Mouse (Mus musculus): ENCODE results near the gene 1700029J07Rik. TPM values are rescaled to one million over a fixed set of nuclear protein-coding genes. Genes with fewer than 3 reads are reported as not detected.

Gene 1700029J07Rik
- polyA plus RNA-seq, 1 experiment = not detected

DNA sequence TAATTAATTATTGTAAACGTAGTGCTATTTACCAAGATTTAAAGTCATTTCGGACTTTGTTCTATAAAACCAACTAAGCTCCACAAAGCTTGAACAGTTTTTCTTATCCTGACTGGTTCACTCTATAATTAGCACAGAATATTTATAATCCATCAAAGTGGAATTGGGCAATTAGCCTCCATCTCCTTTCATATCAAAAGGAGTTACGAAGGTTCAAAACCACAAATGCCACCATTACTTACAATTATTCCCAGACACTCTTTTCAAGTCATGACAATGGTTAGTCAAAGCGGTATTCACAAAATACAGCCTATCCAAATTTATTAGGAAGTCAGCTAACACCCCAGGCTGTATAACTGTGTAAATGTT, 68.8 kb downstream of the 1700029J07Rik start:
- no peak for TF ChIP-seq GATA1 (IDR thresholded peaks at IDR 0.05; ENCODE audit: low read length)

DNA sequence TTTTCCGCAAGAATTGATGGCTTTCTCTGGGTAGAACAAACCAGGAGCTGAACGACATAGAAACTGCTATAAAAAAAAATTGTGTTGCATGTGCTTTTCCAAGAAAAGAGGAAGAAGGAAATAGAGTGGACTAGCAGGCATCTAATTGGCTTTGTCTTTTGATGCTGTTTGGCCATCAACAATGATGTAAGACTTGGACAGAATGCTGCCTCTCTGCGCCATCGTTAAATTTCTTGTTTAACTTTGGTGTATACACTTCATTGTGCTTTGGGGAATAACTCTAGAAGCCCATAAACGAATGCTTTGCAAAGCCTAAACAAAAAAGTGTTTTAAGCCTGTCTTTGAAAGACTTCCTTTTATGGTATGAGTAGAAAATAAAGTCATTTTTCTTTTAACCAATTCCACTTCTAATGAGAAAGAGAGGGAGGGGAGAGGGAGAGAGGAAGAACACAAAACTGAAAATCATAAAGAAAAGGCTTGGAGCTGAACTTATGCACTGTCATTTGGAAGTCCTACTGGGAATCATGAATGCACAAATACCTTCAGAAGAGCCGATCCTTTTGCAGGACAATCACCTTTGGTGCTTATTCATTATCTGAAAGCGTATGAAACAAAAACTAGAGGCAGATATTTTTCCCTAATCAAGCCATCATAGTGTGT, 69.3 kb downstream of the 1700029J07Rik start:
- no peak for TF ChIP-seq GATA1 (IDR thresholded peaks at IDR 0.05; ENCODE audit: low read length)

DNA sequence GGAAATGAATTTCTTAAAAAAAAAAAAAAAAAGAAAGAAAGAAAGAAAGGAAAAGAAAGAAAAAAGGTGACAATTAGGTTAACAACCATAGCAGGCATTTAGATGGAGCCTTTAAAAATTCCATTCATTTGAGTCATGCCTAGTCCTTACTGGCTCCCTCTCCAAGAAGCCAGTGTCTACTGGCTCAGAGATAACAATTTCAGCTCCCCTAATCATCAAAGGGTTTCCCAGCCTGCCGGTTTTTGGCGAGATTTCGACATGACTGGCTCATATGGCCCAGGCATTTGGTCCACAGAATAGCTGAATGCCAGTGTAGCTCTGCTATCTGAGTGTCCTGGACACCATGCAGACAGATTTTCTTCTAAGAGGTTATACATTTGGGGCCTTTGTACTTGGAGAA, 71.4 kb downstream of the 1700029J07Rik start:
- TF ChIP-seq GATA1 (IDR thresholded peaks at IDR 0.05; ENCODE audit: low read length) = no peak

Other genes starting within 250 kb of the 1700029J07Rik start
- gene Pdlim3, start 89.8 kb downstream of the 1700029J07Rik start, polyA plus RNA-seq (2012) = not detected in 2 replicates
- gene Ccdc110, start 40.6 kb downstream of the 1700029J07Rik start, polyA plus RNA-seq (2012) = not detected in 2 replicates
- 1.4 and 2.3 TPM in 2 replicates for gene Ufsp2, start 276 bp upstream of the 1700029J07Rik start, polyA plus RNA-seq (2012)
- gene Lrp2bp, start 24.1 kb upstream of the 1700029J07Rik start, polyA plus RNA-seq (2012) = 0.02 and 0.03 TPM in 2 replicates
- 8.0 and 15.7 TPM in 2 replicates for gene Ankrd37, start 30.5 kb upstream of the 1700029J07Rik start, polyA plus RNA-seq (2012)
- gene Cfap97, start 176.5 kb upstream of the 1700029J07Rik start, polyA plus RNA-seq (2012) = 1.3 and 1.5 TPM in 2 replicates
- 11.9 and 13.9 TPM in 2 replicates for gene Snx25, start 176.9 kb upstream of the 1700029J07Rik start, polyA plus RNA-seq (2012)
- 50.4 and 75.6 TPM in 2 replicates for gene Slc25a4, start 236.0 kb upstream of the 1700029J07Rik start, polyA plus RNA-seq (2012)

Measured in G1E-ER4 (cell line).